Mouse (Mus musculus) cerebellum, postnatal 25 days (tissue): ENCODE measurements around the gene Dixdc1.
A peak's percentile ranks its signal among the peaks of the same experiment; 100 is the strongest.

Experiments used
- DNase-seq, 2 experiments: peaks; one replicate each; pipeline ENCODE4 v3.0.0; 2021; ENCODE audit warnings: mixed read lengths in 2 of 2

Dixdc1 gene

GRCm38 (mm10) chr9:50738914-50739870 is at the start of gene Dixdc1:
Dixdc1 (minus strand) TSS chr9:50739517.
- DNase-seq, result peak; percentile 84 to 87

GRCm38 (mm10) chr9:50782155-50782554 is 42.8 kb upstream of the Dixdc1 start:
- peak in 1 of 2 experiments; percentile 52 for DNase-seq

- no peak for DNase-seq
Observed at GRCm38 (mm10) chr9:50776162-50776760, 36.9 kb upstream of the Dixdc1 start.

- DNase-seq, result no peak
Observed at GRCm38 (mm10) chr9:50775662-50776126, 36.4 kb upstream of the Dixdc1 start.

GRCm38 (mm10) chr9:50774991-50775612 is 35.8 kb upstream of the Dixdc1 start, which contains the start of the genes Alg9 and 1110032A03Rik:
Alg9 (plus strand) TSS chr9:50775019.
1110032A03Rik (minus strand) TSS chr9:50775520.
- DNase-seq, result peak; percentile 96 to 97

GRCm38 (mm10) chr9:50774026-50774462 is 34.7 kb upstream of the Dixdc1 start:
- no peak for DNase-seq

GRCm38 (mm10) chr9:50770011-50770410 is 30.7 kb upstream of the Dixdc1 start:
- DNase-seq, result no peak

- DNase-seq, result peak; percentile 99
Observed at GRCm38 (mm10) chr9:50768107-50769002, 29.0 kb upstream of the Dixdc1 start, which contains the start of gene Fdxacb1. Fdxacb1 (plus strand) TSS chr9:50768236.

GRCm38 (mm10) chr9:50767531-50768106 is 28.3 kb upstream of the Dixdc1 start:
- peak in 1 of 2 experiments; percentile 20 for DNase-seq

- DNase-seq, result peak in 1 of 2 experiments; percentile 37
Observed at GRCm38 (mm10) chr9:50763331-50763730, 24.0 kb upstream of the Dixdc1 start.

GRCm38 (mm10) chr9:50761520-50762243 is 22.4 kb upstream of the Dixdc1 start:
- no peak for DNase-seq

GRCm38 (mm10) chr9:50756711-50757110 is 17.4 kb upstream of the Dixdc1 start:
- no peak for DNase-seq

GRCm38 (mm10) chr9:50753947-50754346 is 14.6 kb upstream of the Dixdc1 start:
- DNase-seq, result no peak

GRCm38 (mm10) chr9:50752784-50753615 is 13.7 kb upstream of the Dixdc1 start:
- DNase-seq, result peak; percentile 74 to 77

GRCm38 (mm10) chr9:50752054-50752602 is 12.8 kb upstream of the Dixdc1 start, which contains the start of gene Hspb2:
Hspb2 (minus strand) TSS chr9:50752354.
- peak in 1 of 2 experiments; percentile 46 for DNase-seq

- peak in 1 of 2 experiments; percentile 19 for DNase-seq
Observed at GRCm38 (mm10) chr9:50751323-50751722, 12.0 kb upstream of the Dixdc1 start, which contains the start of gene Cryab. Cryab (plus strand) TSS chr9:50751325.

- DNase-seq, result no peak
Observed at GRCm38 (mm10) chr9:50750706-50751105, 11.4 kb upstream of the Dixdc1 start.

- peak; percentile 50 to 55 for DNase-seq
Observed at GRCm38 (mm10) chr9:50746214-50746677, 6.9 kb upstream of the Dixdc1 start, which contains the start of gene 2310030G06Rik. 2310030G06Rik (minus strand) TSS chr9:50746536.

GRCm38 (mm10) chr9:50745806-50746205 is 6.5 kb upstream of the Dixdc1 start:
- no peak for DNase-seq
